Mouse (Mus musculus): ENCODE measurements at regions not wholly inside any gene's neighbourhood (a gene's known extent, or its start where the extent isn't known, plus 50 kb on each side); places are given as distances from the start of the nearest gene placed in this dataset.

GRCm38 (mm10) chr11:105538421-105539210 lies 51.2 kb upstream of the Tanc2 start:
- H3K27me3 ChIP-seq (replicated peaks; ENCODE audit: insufficient read depth, low read length): no peaks in the 10 kb centered on the region
- ATAC-seq (no peak), DNase-seq (ENCODE audit: low spot score) (no peak)
- no peak overlapping the region for H3K9ac ChIP-seq (replicated peaks; ENCODE audit: low read depth)
- TF ChIP-seq CTCF (IDR thresholded peaks at IDR 0.05): no peak
- TF ChIP-seq EP300 (IDR thresholded peaks at IDR 0.05): no peak
- H3K4me3 ChIP-seq (ENCODE audit: low read depth, low read length): no peak overlapping the region
- no peaks in the 10 kb centered on the region for H3K4me1 ChIP-seq (ENCODE audit: insufficient read depth, low read depth, low read length)
- H3K27ac ChIP-seq (ENCODE audit: low read length): no peak overlapping the region
- no peaks in the 10 kb centered on the region for H3K9me3 ChIP-seq (ENCODE audit: low read length)
- 80% methylated on average over 7 of the region's 7 CpGs for WGBS
- no peak overlapping the region for H3K4me2 ChIP-seq (replicated peaks; ENCODE audit: low read depth, low read length)
- no peaks in the 10 kb centered on the region for H3K36me3 ChIP-seq (ENCODE audit: insufficient read depth, low read length)

GRCm38 (mm10) chr11:105532616-105533015 lies 57.2 kb upstream of the Tanc2 start:
- Histone ChIP-seq H3K27me3 (replicated peaks; ENCODE audit: insufficient read depth, low read length) (no peaks in the 10 kb centered on the region), H3K9me3 (ENCODE audit: low read length) (no peaks in the 10 kb centered on the region), H3K9ac (replicated peaks; ENCODE audit: low read depth) (no peak overlapping the region), H3K4me2 (replicated peaks; ENCODE audit: low read depth, low read length) (no peak overlapping the region), H3K27ac (ENCODE audit: low read length) (no peak overlapping the region), H3K36me3 (ENCODE audit: insufficient read depth, low read length) (no peaks in the 10 kb centered on the region), H3K4me3 (ENCODE audit: low read depth, low read length) (no peak overlapping the region), H3K4me1 (ENCODE audit: insufficient read depth, low read depth, low read length) (no peaks in the 10 kb centered on the region)
- ATAC-seq: no peak
- WGBS: 66% methylated on average over 5 of the region's 5 CpGs
- TF ChIP-seq CTCF (IDR thresholded peaks at IDR 0.05) (no peak), EP300 (IDR thresholded peaks at IDR 0.05) (no peak)
- DNase-seq (ENCODE audit: low spot score): no peak

GRCm38 (mm10) chr11:105530711-105531157 lies 59.1 kb upstream of the Tanc2 start:
- 66% methylated on average over 10 of the region's 10 CpGs for WGBS

GRCm38 (mm10) chr11:105526066-105526465 lies 63.7 kb upstream of the Tanc2 start:
- no peaks in the 10 kb centered on the region for H3K9me3 ChIP-seq (ENCODE audit: low read length)
- H3K9ac ChIP-seq (replicated peaks; ENCODE audit: low read depth): no peak overlapping the region
- H3K36me3 ChIP-seq (ENCODE audit: insufficient read depth, low read length): no peaks in the 10 kb centered on the region
- ATAC-seq (no peak), DNase-seq (ENCODE audit: low spot score) (no peak)
- no peak overlapping the region for H3K27ac ChIP-seq (ENCODE audit: low read length)
- 85% methylated on average over 4 of the region's 4 CpGs for WGBS
- H3K27me3 ChIP-seq (replicated peaks; ENCODE audit: insufficient read depth, low read length): no peaks in the 10 kb centered on the region
- H3K4me3 ChIP-seq (ENCODE audit: low read depth, low read length): no peak overlapping the region
- no peaks in the 10 kb centered on the region; the same call in 1 of the 2 replicates for H3K4me1 ChIP-seq (ENCODE audit: insufficient read depth, low read depth, low read length)
- TF ChIP-seq CTCF (IDR thresholded peaks at IDR 0.05) (no peak), EP300 (IDR thresholded peaks at IDR 0.05) (no peak)
- no peak overlapping the region for H3K4me2 ChIP-seq (replicated peaks; ENCODE audit: low read depth, low read length)

More at GRCm38 (mm10) chr11:105530711-105531157, 59.1 kb upstream of the Tanc2 start:
- H3K27me3 ChIP-seq (replicated peaks; ENCODE audit: insufficient read depth, low read length): no peaks in the 10 kb centered on the region
- H3K4me3 ChIP-seq (ENCODE audit: low read depth, low read length): no peak overlapping the region
- H3K36me3 ChIP-seq (ENCODE audit: insufficient read depth, low read length): no peaks in the 10 kb centered on the region
- H3K9me3 ChIP-seq (ENCODE audit: low read length): no peaks in the 10 kb centered on the region
- H3K4me2 ChIP-seq (replicated peaks; ENCODE audit: low read depth, low read length): no peak overlapping the region
- no peaks in the 10 kb centered on the region; the same call in 1 of the 2 replicates for H3K4me1 ChIP-seq (ENCODE audit: insufficient read depth, low read depth, low read length)
- DNase-seq (ENCODE audit: low spot score): no peak
- no peak overlapping the region for H3K9ac ChIP-seq (replicated peaks; ENCODE audit: low read depth)
- no peak for ATAC-seq
- no peak overlapping the region for H3K27ac ChIP-seq (ENCODE audit: low read length)
- no peak for TF ChIP-seq CTCF (IDR thresholded peaks at IDR 0.05)
- TF ChIP-seq EP300 (IDR thresholded peaks at IDR 0.05): no peak

- Histone ChIP-seq H3K36me3 (ENCODE audit: insufficient read depth, low read length) (no peaks in the 10 kb centered on the region), H3K4me2 (replicated peaks; ENCODE audit: low read depth, low read length) (no peak overlapping the region), H3K27ac (ENCODE audit: low read length) (no peak overlapping the region), H3K4me3 (ENCODE audit: low read depth, low read length) (no peak overlapping the region), H3K9ac (replicated peaks; ENCODE audit: low read depth) (no peak overlapping the region), H3K27me3 (replicated peaks; ENCODE audit: insufficient read depth, low read length) (no peaks in the 10 kb centered on the region), H3K9me3 (ENCODE audit: low read length) (no peaks in the 10 kb centered on the region), H3K4me1 (ENCODE audit: insufficient read depth, low read depth, low read length) (no peaks in the 10 kb centered on the region; the same call in 1 of the 2 replicates)
- 8% methylated on average over 5 of the region's 5 CpGs for WGBS
- TF ChIP-seq EP300 (IDR thresholded peaks at IDR 0.05) (peak; percentile 83), CTCF (IDR thresholded peaks at IDR 0.05) (no peak)
- DNase-seq (ENCODE audit: low spot score) (peak; percentile 96), ATAC-seq (peak; percentile 95)
Observed at GRCm38 (mm10) chr11:105525608-105526007, 64.2 kb upstream of the Tanc2 start.

GRCm38 (mm10) chr11:105524400-105524799 lies 65.4 kb upstream of the Tanc2 start:
- no peaks in the 10 kb centered on the region for H3K27me3 ChIP-seq (replicated peaks; ENCODE audit: insufficient read depth, low read length)
- no peak overlapping the region for H3K27ac ChIP-seq (ENCODE audit: low read length)

More at GRCm38 (mm10) chr11:105524400-105524799, 65.4 kb upstream of the Tanc2 start:
- H3K4me1 ChIP-seq (ENCODE audit: insufficient read depth, low read depth, low read length): no peaks in the 10 kb centered on the region; the same call in 1 of the 2 replicates
- DNase-seq (ENCODE audit: low spot score) (no peak), ATAC-seq (no peak)
- no peaks in the 10 kb centered on the region for H3K9me3 ChIP-seq (ENCODE audit: low read length)
- TF ChIP-seq CTCF (IDR thresholded peaks at IDR 0.05) (no peak), EP300 (IDR thresholded peaks at IDR 0.05) (no peak)
- no peak overlapping the region for H3K4me3 ChIP-seq (ENCODE audit: low read depth, low read length)
- H3K36me3 ChIP-seq (ENCODE audit: insufficient read depth, low read length): no peaks in the 10 kb centered on the region
- H3K9ac ChIP-seq (replicated peaks; ENCODE audit: low read depth): no peak overlapping the region
- H3K4me2 ChIP-seq (replicated peaks; ENCODE audit: low read depth, low read length): no peak overlapping the region
- WGBS: 58% methylated on average over 8 of the region's 8 CpGs
